In the genomic region with DNA sequence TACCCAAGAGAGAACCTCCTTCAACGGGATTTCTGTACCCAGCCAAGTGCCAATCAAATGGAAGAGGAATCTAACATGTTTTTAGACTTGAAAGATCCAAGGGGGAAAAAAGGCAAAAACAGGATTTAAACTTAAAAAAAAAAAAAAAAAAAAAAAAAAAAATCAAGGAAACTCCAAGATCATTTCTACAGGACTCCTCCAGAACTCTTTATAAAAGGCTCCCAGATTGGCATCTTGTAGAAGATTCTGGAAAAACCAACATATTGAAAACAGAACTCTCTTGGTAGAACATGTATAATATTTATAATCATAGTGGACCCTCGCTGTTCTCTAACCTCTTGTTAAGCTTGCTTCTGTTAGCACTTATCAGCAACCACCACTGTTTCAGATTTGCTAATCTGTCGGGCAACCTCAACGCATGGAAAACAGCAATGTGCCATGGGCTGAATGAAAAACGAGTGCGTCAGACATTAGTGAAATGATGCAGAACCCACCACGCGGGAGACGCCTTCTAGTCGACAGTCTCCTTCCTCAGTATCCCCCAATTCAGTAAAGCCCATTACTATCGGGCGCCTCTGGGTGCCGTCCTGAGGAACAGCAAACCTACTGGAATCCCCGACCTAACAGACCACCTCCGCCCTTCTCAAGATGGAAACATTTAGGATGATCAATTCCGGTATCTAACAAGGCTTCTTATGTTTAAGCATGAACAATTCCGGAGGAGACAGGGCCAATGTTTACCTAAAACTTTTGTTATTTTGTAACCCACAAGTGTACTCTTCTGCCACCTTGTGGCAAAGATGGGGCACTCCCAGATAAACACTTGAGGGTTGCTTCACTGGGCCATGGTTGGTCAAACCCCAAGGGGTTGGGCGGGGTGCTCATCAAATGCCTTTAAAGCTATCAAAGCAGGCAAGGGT, we compare ENCODE assay signal across 9 mouse cellular contexts. TPM values are rescaled to one million over a fixed set of nuclear protein-coding genes. Genes with fewer than 3 reads are reported as not detected.
DNase-seq lines count a peak whose midpoint lies in the region; ATAC-seq and TF ChIP-seq lines count a peak whose summit lies in the region.
"Had no signal": no experiment of that assay in that cellular context is flagged by ENCODE, and none has a peak within 500 bp of the region (broad histone marks: within the 10 kb centered on the region; RNA-seq: fewer than 3 reads in every experiment).

No protein-coding gene starts in this region.

- no peaks in the 10 kb centered on the region for H3K36me3 ChIP-seq in ES-Bruce4 (ENCODE audit: control insufficient read depth, insufficient read depth, low read length, poor library complexity, severe bottlenecking)
- no peaks in the 10 kb centered on the region for H3K36me3 ChIP-seq in forebrain, embryonic 12.5 days (replicated peaks)
- H3K36me3 ChIP-seq in heart, embryonic 16.5 days (ENCODE audit: control insufficient read depth, insufficient read depth), result no peaks in the 10 kb centered on the region
- H3K36me3 ChIP-seq in liver, embryonic 13.5 days, result no peaks in the 10 kb centered on the region
- no peaks in the 10 kb centered on the region for H3K36me3 ChIP-seq in stomach, embryonic 16.5 days (ENCODE audit: control insufficient read depth, insufficient read depth, low read length)

- H3K27me3 ChIP-seq in ES-Bruce4 (ENCODE audit: control insufficient read depth, insufficient read depth, low read length, poor library complexity, severe bottlenecking), result no peaks in the 10 kb centered on the region
- no peaks in the 10 kb centered on the region for H3K27me3 ChIP-seq in forebrain, embryonic 12.5 days
- no peaks in the 10 kb centered on the region for H3K27me3 ChIP-seq in heart, embryonic 16.5 days (ENCODE audit: control insufficient read depth, insufficient read depth, low read length)
- H3K27me3 ChIP-seq in liver, embryonic 13.5 days, result peaks cover 3% of the 10 kb centered on the region; the same call in 1 of the 2 replicates
- no peaks in the 10 kb centered on the region for H3K27me3 ChIP-seq in stomach, embryonic 16.5 days (ENCODE audit: control insufficient read depth, insufficient read depth, low read length)

- 30% methylated on average over 18 of the region's 18 CpGs for WGBS in forebrain, embryonic 12.5 days
- 11% methylated on average over 18 of the region's 18 CpGs for WGBS in heart, embryonic 16.5 days
- 9% methylated on average over 18 of the region's 18 CpGs for WGBS in liver, embryonic 13.5 days (ENCODE audit: insufficient replicate concordance)
- WGBS in stomach, embryonic 16.5 days, result 14% methylated on average over 18 of the region's 18 CpGs

- ATAC-seq in forebrain, embryonic 12.5 days (ENCODE audit: low FRiP score), result peak; percentile 15; the same call in 1 of the 2 replicates
- ATAC-seq in heart, embryonic 16.5 days (replicated peaks; ENCODE audit: extremely low read depth, insufficient read depth, low FRiP score), result peak; percentile 70
- ATAC-seq in liver, embryonic 13.5 days (ENCODE audit: low read depth), result peak; percentile 16; the same call in 1 of the 2 replicates
- peak; percentile 41; the same call in 1 of the 2 replicates for ATAC-seq in stomach, embryonic 16.5 days (ENCODE audit: insufficient read depth, low FRiP score)

- H3K9me3 ChIP-seq in ES-Bruce4 (replicated peaks; ENCODE audit: control insufficient read depth, insufficient read depth, low read length, poor library complexity, severe bottlenecking), result no peaks in the 10 kb centered on the region
- no peaks in the 10 kb centered on the region for H3K9me3 ChIP-seq in forebrain, embryonic 12.5 days
- H3K9me3 ChIP-seq in heart, embryonic 16.5 days (replicated peaks; ENCODE audit: control insufficient read depth, low read length), result peaks cover 6% of the 10 kb centered on the region; the same call in 1 of the 2 replicates
- no peaks in the 10 kb centered on the region for H3K9me3 ChIP-seq in liver, embryonic 13.5 days (replicated peaks)
- no peaks in the 10 kb centered on the region for H3K9me3 ChIP-seq in stomach, embryonic 16.5 days (replicated peaks; ENCODE audit: control insufficient read depth, low read length)

- 0 out of 2 replicates have a peak overlapping the region, but pooled peaks have one; percentile 3 for H3K9ac ChIP-seq in ES-Bruce4 (ENCODE audit: low read depth, poor library complexity, severe bottlenecking)
- no peak overlapping the region; the same call in 1 of the 2 replicates for H3K9ac ChIP-seq in forebrain, embryonic 12.5 days
- H3K9ac ChIP-seq in heart, embryonic 16.5 days (ENCODE audit: low read length), result peak overlapping the region; percentile 68
- H3K9ac ChIP-seq in liver, embryonic 13.5 days, result no peak overlapping the region
- peak overlapping the region; percentile 60 for H3K9ac ChIP-seq in stomach, embryonic 16.5 days (ENCODE audit: low read length)

- H3K27ac ChIP-seq in ES-Bruce4 (ENCODE audit: insufficient read depth, low read length), result no peak overlapping the region
- no peak overlapping the region for H3K27ac ChIP-seq in forebrain, embryonic 12.5 days
- no peak overlapping the region for H3K27ac ChIP-seq in heart, embryonic 16.5 days (ENCODE audit: low read length)
- no peak overlapping the region for H3K27ac ChIP-seq in liver, embryonic 13.5 days
- H3K27ac ChIP-seq in stomach, embryonic 16.5 days (ENCODE audit: low read length), result no peak overlapping the region
- H3K27ac ChIP-seq: macrophage had no signal

- peak; percentile 17 for TF ChIP-seq CTCF in ES-Bruce4 (IDR thresholded peaks at IDR 0.05; ENCODE audit: low read depth, low read length)

- no peak for TF ChIP-seq EP300 in ES-Bruce4 (IDR thresholded peaks at IDR 0.05; ENCODE audit: insufficient read depth, low read depth, low read length)

- no peaks in the 10 kb centered on the region for H3K4me1 ChIP-seq in ES-Bruce4 (ENCODE audit: control insufficient read depth, insufficient read depth, low read length)
- peaks cover 6% of the 10 kb centered on the region; the same call in 1 of the 2 replicates for H3K4me1 ChIP-seq in forebrain, embryonic 12.5 days
- H3K4me1 ChIP-seq in heart, embryonic 16.5 days (ENCODE audit: control insufficient read depth, insufficient read depth, low read length), result peaks cover 3% of the 10 kb centered on the region; the same call in 1 of the 2 replicates
- peaks cover 40% of the 10 kb centered on the region for H3K4me1 ChIP-seq in liver, embryonic 13.5 days (replicated peaks)
- peaks cover 3% of the 10 kb centered on the region; the same call in 1 of the 2 replicates for H3K4me1 ChIP-seq in stomach, embryonic 16.5 days (ENCODE audit: control insufficient read depth, insufficient read depth, low read length)

- H3K4me3 ChIP-seq in ES-Bruce4 (ENCODE audit: low read depth, low read length), result 0 out of 2 replicates have a peak overlapping the region, but pooled peaks have one; percentile 30
- 0 out of 2 replicates have a peak overlapping the region, but pooled peaks have one; percentile 11 for H3K4me3 ChIP-seq in forebrain, embryonic 12.5 days (replicated peaks)
- H3K4me3 ChIP-seq in heart, embryonic 16.5 days (ENCODE audit: low read length), result peak overlapping the region; percentile 54
- peak overlapping the region; percentile 38 for H3K4me3 ChIP-seq in liver, embryonic 13.5 days (replicated peaks)
- peak overlapping the region; percentile 40 for H3K4me3 ChIP-seq in stomach, embryonic 16.5 days (replicated peaks; ENCODE audit: low read length)

- H3K4me2 ChIP-seq in forebrain, embryonic 12.5 days, result peak overlapping the region; percentile 44
- peak overlapping the region; percentile 80 for H3K4me2 ChIP-seq in heart, embryonic 16.5 days (ENCODE audit: low read depth, low read length)
- peak overlapping the region; percentile 66 for H3K4me2 ChIP-seq in liver, embryonic 13.5 days
- peak overlapping the region; percentile 71 for H3K4me2 ChIP-seq in stomach, embryonic 16.5 days (ENCODE audit: low read depth, low read length)

- peak; percentile 71 for DNase-seq in c-Kit-positive CD71-positive TER-119-positive erythroid progenitor cells, embryonic 14.5 days (ENCODE audit: low spot score)
- peak; percentile 75 for DNase-seq in kidney, postnatal 14 days
- peak; percentile 50 for DNase-seq in liver, embryonic 13.5 days
- DNase-seq in neural tube, embryonic 10.5 days (ENCODE audit: extremely low spot score, low spot score), result peak; percentile 49

- no peak for TF ChIP-seq POLR2A in ES-Bruce4 (IDR thresholded peaks at IDR 0.05; ENCODE audit: insufficient read depth, low read length)

RNA-seq across cellular contexts. Expression of a gene that starts 54.3 kb away (rescaled TPM):
- polyA plus RNA-seq in ES-Bruce4 (2011; ENCODE audit: insufficient read depth, insufficient read length, low read depth, missing spikeins), result 1.3 and 1.5 TPM in 2 replicates
- polyA plus RNA-seq in forebrain, embryonic 12.5 days (2016; fragmentation: Nextera tagmentation; extraction: Ambion mirVana), result not detected in 2 replicates
- polyA plus RNA-seq in heart, embryonic 16.5 days (2015; fragmentation: Nextera tagmentation; extraction: Ambion mirVana), result 0.17 and 0.89 TPM in 2 replicates
- not detected in 2 replicates for polyA plus RNA-seq in liver, embryonic 13.5 days (2015; fragmentation: Nextera tagmentation; extraction: Ambion mirVana)
- 4.0 and 4.4 TPM in 2 replicates for polyA plus RNA-seq in stomach, embryonic 16.5 days (2015; fragmentation: Nextera tagmentation; extraction: Ambion mirVana)
- polyA plus RNA-seq: macrophage had no signal

Comparison
In these comparisons a context has a peak if more than half of its experiments do, and no peak if none do; other contexts are left out.
1. H3K9ac ChIP-seq: peak in ES-Bruce4 (single experiment), heart, embryonic 16.5 days (single experiment) and stomach, embryonic 16.5 days (single experiment); none in forebrain, embryonic 12.5 days (single experiment) and liver, embryonic 13.5 days (single experiment).
2. ATAC-seq: peak in every context shown above with its lines; median percentile 70 in heart, embryonic 16.5 days; 41 in stomach, embryonic 16.5 days; 16 in liver, embryonic 13.5 days; 15 in forebrain, embryonic 12.5 days.
3. Peak in every context shown above with its lines, with median percentiles within 50 percentile points of each other: H3K4me3 ChIP-seq, DNase-seq and H3K4me2 ChIP-seq.